Mouse (Mus musculus) liver, postnatal 0 days (tissue): ENCODE measurements at regions not wholly inside any gene's neighbourhood (a gene's known extent, or its start where the extent isn't known, plus 50 kb on each side); places are given as distances from the start of the nearest gene placed in this dataset.

ENCODE experiments used
- CTCF ChIP-seq: sonication (generic); IDR thresholded peaks from 2 replicates; pipeline ENCODE4 v1.5.1; 2016; ENCODE audit warnings: antibody characterized with exemption, low read depth
- EP300 ChIP-seq: IDR thresholded peaks from 2 replicates; pipeline ENCODE4 v1.6.1; 2016; ENCODE audit warnings: antibody characterized with exemption, low read depth, mild to moderate bottlenecking

DNA sequence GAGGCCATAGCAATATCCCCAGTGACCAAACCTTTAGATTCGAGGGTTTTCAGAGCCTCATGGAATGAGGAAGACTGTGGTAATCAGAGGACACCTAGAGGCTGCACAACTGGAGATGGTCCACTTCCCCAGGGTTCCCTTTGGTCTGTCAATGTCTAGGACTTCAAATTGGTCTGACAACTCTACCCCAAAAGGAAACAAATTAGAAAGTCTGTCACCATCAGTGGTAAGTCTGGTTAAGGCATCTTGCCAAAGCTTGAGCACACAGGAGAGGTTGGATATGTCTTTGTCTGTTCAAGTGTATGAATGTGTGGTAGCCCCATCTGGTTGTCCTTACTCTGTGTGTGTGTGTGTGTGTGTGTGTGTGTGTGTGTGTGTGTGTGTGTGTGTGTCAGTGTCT is 494.3 kb upstream of the Tbl1xr1 start:
- TF ChIP-seq CTCF (no peak), EP300 (no peak)
